Mouse (Mus musculus): Measurements from ENCODE around the gene Dis3l. TPM values are rescaled to one million over a fixed set of nuclear protein-coding genes. Genes with fewer than 3 reads are reported as not detected.

Dis3l gene
- total RNA-seq (2021), result 10 to 100 TPM; 17.3 to 17.4 TPM
- long read RNA-seq, experiment 1, transcript Dis3l-208 (17 exons, 3,575 nt), result major isoform, 21 of 23 reads
- long read RNA-seq, experiment 1, partial matches to known transcripts, result 1 of 23 reads
- long read RNA-seq, experiment 1, other reads (novel, unspliced or antisense), result 1 of 23 reads
- long read RNA-seq, experiment 2, transcript Dis3l-208 (17 exons, 3,575 nt), result major isoform, 14 of 16 reads
- long read RNA-seq, experiment 2, partial matches to known transcripts, result 1 of 16 reads
- long read RNA-seq, experiment 2, other reads (novel, unspliced or antisense), result 1 of 16 reads

DNA sequence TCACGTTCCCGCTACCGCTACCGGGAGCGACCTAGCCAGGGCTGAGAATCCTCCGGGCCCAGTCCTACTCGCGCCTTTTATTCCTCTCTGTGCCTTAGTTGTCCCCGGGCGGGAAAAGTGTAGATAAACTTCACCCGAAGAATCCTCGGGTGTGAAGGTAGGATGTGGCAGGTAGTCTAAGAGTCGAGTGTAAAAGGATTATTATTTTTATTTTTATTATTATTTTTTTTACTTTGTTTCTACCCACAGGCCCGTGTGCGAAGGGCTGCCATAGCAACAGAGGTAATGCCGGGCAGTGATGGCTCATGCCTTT lies at the start of gene Dis3l:
Gene Dis3l (minus strand): TSS at position 35 of the 313 bp plus-strand sequence.
- DNase-seq, result no peak

DNA sequence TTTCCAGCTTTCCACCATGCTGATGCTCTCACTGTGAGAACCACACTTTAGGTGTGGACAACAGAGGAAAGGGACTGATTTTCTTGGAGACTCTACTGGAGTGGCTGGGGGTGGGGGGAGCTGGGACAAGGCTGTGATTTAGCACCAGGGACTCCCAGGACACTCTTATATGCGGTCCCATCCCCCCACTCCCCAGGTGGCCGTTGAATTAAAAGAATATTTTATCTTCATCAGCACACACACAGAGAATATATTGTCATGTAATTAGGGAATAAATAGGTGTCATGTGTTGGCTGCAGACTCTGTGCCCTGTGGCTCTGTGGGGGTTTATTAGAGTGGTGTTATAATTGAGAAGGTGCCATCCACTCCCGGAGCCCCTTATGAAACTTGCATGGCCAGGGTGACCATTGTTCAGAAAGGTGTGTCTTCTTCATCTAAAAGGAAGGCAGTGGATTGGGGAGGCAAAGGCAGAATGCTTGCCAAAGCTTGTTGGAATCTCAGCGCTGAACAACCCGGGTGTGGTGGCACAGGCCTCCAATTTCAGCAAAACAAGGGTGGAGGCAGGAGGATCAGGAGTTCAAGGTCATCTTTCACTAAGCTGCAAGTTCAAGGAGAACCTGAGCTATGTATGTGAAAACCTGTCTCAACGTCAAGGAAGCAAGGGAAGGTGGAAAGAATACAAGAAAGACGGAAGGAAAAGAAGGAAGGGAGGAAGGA lies 48.6 kb upstream of the Dis3l start:
- DNase-seq, result no peak

DNA sequence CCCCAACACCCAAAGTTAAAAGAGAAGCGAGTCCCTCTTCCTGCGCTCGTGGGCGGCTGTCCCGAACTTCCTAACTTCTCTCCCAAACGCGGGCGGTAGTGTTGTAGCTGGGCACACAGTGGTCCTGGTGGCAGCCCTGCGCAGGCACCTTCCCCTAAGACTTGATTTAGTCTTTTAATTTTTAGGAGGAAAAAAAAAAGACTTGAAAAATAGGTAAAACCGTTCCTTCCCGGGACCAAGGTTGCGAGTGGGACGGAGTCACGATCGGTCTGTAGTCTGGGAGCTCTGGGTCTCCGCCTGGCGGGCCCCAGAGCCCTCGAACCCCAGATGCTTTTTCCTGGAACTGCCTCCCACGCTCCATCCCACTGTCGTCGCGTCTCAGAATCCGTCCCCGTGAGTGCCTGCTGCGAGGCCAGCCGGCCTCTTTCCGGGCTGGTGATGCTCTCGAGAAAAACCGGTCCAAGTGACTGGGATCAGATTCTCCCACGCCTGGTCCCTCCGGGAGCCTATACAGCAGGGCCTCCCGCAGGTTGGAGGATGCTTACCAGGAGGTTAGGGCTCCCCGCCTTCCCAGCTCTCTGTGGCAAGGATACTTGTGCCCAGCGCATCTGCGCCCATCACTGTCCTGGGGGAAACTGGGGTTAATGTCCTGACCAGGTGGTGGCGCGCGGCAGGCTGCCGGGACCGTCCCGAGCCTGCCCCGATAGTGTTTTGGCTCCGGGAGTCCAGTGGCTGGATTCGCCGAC lies 45.6 kb upstream of the Dis3l start:
- DNase-seq, result no peak

DNA sequence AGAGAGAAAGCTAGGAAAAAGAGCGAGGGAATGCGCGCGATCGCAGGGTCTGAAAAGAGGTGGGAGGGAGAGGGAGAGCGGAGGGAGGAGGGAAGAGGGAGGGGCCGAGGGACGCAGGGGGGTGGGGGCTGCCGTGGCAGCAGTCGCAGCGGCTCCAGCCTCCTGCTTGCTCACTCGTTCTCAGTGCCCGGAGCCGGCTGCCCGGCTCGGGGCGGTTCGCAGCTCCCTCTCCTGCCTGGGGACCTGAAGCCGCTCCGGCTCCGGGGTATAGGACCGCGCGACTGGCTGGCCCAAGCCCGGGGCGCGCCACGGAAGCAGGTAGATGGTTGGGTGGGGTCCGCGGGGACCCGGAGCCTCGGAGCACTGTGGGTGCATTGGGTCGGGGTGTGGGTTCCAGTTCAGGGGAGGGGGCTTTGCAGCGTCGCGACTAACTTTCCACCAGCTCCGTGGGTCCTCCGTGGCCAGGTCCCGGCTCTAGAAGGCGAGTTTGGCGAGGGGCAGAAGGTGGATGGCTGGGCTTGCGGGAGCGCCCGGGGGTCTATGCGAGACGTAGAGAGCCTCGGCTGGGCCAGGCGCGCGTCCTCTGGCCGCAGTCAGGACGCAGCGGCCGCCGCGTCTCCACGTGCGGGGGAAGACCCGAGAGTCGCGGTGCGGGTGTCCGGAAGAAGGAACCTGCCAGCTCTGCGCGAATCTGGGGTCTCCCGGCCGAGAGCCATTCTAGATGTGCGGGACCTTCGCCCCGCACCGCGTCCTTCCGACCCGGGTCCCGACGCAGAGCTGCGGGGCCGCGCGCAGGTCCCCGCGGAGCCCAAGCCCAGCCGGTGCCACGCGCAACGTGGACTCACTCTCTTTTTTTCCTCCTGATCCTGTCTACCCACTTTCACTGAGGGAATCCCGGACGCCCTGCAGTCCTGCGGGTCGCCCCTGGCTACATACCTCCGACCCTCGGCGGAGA lies 44.7 kb upstream of the Dis3l start, which contains the start of gene Megf11:
Gene Megf11 (plus strand): TSS at position 116 of the 955 bp plus-strand sequence.
- DNase-seq, result peak; percentile 53

DNA sequence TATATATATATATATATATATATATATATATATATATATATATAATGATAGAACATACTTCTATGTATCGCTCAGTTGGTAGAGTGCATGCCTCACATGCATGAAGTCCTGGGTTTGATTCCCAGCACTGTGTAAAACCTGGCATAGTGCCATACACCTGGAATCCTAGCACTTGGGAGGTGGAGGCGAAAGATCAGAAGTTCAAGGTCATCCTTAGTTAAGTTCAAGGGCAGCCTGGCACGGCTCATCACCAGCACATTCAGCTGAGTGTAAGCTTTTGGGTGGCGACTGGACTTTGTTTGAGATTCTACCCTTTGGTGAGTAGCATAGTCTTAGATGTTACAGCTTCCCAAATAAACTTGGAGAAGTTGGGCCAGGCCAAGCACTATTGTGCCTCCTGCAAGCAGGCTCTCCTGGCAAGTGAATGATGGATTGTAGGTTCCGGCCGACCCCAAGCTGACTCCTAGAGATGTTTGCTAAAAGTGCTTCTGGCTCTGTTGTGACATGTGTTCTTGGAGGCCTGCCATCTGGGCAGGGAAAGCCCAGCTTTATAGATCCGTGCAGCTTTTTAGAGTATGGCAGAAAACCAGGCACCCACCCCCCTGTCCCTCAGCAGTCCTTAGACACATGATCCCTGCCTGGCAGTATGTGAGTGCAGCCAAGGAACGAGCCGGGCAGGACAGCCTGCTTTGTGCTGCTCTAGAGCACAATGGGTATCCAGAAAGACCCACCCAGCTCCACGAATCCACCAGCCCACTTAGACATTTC lies 42.1 kb upstream of the Dis3l start:
- DNase-seq, result no peak

DNA sequence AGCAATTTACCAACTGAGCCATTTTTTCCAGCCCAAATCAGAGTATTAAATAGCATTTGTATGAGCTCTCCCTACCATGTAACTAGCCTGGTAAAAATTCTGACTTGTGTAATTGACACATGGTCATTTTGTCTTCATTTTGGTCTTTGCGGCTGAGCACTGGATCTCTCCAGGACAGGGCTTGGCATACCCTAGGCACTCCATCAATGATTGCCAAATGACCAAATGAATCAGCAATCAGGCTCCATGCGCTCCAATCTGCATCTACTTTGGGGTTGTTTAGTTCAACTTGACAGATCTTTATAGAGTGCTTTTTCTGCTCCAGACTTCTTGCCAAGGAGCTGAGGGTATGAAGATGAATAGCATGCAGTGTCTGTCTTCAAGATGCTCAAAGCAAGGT lies 35.3 kb upstream of the Dis3l start:
- DNase-seq, result no peak

DNA sequence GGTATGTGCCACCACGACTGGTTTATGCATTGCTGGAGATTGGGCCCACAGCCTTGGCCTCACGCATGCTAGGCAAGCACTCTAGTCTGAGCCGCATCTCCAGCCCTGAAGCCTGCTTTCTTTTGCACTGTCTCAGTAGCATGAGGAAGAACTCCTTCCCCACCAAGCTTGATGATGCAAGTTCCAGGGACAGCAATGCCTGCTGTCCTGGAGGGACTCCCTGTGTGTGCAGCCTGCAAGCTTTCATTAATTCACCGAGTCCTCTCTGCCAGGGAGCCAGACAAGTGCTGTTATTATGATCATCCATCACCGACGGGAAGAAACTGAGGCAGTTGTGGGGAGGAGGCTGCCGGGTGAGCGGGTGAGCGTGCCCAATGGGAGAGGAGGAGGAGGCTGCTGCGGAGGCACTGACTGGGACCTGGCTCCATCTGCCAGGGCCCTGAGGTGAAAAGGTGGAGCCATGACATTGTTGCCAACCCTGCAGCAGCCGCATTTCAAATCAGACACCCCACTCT lies 30.3 kb upstream of the Dis3l start:
- no peak for DNase-seq

DNA sequence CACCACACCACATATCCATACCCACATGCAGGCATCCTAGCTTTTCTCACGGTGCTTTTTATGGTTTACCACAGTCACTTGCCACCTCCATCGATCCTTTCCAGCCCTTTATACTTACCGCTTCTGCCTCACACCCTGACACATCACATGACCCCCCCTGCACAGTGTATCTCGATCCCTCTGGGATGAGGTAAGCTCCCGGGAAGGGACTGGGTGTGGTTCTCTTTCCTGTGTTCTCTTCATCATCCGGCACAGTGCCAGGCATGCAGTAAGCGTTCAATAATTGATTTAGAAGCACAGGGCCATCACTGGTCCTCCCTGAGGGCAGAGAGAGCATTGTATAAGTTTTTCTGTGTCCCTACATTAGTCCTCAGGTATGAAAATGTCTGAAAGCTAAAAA lies 28.8 kb upstream of the Dis3l start:
- no peak for DNase-seq

DNA sequence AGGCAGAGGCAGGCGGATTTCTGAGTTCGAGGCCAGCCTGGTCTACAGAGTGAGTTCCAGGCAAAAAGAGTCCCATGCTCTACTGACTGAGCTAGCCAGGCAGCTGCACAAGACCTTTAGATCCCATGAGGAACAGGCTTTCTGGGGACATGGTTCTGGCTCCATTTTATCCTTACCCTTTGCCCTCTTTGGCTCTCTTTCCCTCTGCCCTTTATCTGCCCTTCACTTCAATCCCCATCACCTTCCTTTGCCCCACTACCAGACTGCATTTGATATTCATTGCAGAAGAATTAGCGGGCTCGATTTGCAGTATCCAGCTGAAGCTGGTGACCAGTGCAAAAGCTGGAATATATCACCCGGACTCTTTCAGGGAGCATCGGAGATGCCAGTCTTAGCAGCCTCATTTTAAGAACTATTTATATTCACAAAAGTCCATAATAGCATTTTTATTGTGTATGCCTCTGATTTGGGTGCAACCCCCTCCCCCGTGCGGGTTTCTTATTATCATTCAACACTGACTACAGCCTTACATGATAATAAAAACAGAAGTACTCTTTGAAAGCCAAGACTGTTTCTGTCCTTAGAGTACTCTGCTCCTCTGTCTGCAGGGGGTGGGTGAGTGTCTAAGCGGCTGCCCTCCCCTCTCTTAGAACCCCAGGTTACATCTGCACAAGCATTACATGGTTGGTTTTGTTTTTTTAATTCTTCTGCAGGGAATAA lies 20.3 kb upstream of the Dis3l start:
- no peak for DNase-seq

DNA sequence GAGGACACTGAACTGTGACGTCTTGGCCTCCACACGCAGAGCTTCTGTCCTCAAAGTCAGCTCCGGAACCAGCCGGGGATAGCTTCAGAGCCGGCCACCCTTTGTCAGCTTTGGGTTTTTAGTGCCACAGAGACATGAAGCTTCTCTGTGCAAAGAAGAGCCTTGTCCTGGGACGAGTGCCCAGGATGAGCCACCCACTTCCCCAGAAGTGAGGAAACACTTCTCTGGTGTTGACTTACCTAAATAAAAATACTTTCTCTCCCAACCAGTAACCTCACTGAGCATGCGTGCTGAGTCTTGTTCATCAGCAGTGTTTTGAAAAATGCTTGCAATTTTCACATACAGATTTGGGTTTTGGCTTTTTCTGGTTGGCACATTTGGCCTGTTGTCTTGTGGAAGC lies 14.5 kb upstream of the Dis3l start:
- no peak for DNase-seq

DNA sequence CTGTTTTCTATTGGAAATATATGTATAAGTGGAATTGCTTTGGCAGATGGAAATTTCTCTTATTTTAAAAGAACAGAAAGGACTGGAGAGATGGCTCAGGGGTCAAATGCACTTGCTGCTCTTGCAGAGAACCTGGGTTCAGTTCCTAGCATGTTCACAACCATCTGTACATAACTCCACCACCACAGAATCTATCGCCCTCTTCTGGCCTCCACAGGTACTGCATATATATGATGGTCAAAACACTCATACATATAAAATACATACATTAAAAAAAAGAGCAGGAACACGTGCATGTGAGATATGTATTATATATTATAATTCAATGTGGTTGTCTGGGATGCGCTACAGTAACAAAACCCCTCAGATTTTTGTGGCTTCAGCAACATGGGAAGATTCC lies 10.1 kb upstream of the Dis3l start:
- DNase-seq, result no peak

DNA sequence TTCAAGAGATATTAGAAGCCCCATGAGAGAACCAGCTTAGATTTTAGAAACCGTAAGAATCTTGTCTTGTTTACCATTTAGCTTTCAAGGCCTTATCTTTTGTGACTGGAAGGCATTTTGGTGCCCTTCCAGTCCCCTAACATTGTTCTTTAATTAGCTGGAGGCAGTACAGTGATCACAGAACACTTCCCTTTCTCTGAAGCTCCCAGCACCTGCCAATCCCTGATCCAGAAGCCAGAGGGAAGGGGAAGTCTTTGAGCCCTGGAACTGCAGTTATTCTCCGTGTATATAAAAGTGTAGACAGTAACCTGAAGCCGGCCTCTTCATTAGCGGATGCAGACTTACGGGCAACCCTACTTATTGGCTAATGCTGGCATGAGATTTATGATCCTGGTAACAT lies 8.4 kb upstream of the Dis3l start:
- no peak for DNase-seq

DNA sequence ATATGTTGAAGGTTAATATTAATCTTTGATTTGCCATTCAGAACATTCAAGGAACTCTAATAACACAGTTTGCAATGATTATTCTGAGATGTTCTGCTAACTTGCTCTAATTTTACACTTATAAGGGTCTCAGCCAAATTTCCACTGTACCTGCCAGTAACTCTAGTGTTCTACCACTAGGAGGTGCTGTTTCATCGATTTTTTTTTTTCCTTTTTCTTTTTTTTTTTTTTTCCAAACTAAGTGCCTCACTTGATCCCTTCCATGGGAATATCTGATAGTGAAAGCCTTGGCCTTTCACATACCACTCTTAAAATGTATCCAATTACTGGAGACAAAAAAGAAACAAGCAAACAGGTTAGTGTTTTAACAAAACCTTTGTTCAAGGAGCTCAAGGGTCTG lies 6.3 kb upstream of the Dis3l start:
- no peak for DNase-seq

DNA sequence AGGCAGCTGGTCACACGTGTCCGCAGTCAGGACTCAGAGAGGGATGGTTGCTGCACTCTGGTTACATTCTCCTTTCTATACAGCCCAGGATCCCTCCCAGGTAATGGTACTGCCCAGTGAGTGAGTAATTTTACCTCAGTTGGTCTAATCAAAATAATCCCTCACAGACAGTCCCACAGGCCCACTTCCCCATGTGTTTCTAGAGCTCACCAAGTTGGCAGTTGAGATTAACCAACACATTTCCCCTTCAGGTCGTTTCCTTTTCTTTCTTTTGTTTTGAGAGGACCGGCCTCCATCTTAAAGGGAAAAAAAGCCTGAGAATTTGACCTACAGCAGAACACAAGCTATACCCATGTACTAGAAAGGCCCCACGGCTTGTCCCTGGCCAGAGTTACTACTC lies 4.8 kb upstream of the Dis3l start:
- no peak for DNase-seq

DNA sequence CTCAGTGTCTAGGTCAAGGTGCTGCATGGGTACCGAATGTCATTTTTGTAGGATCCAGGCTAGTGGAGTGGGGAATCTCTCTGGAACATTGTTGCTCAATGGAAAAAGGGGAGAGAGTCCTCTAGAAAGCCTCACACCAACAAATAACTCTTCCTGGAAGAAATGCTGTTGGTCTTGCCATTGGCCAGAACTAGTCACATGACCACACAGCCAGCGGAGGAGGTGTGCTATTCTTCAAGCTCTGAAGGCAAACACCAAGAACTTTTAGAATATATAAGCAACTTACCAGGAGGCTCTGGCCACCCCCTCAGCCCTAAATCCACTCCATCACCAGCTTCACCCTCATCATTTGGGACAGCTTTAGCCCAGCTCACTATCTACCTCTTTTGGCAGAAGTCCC lies 2.6 kb upstream of the Dis3l start:
- no peak for DNase-seq

DNA sequence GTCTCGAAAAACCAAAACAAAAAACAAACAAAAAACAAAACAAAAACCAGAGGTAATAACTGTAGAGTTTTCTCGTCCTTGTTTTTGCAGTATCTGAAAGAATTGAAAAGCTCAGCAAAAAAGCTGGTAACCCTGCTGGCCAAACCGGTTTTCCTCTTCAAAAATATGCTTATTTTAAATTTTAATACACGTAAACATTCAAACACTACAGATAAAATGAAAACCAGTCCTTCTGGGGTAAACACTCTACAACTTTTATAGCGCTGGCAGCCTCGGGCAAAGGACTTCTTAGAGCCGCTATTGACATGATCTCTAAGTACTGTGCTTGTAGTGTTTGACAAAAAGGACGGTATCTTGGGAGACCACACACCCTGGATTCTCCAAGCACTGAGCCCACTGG lies 583 bp upstream of the Dis3l start:
- no peak for DNase-seq

DNA sequence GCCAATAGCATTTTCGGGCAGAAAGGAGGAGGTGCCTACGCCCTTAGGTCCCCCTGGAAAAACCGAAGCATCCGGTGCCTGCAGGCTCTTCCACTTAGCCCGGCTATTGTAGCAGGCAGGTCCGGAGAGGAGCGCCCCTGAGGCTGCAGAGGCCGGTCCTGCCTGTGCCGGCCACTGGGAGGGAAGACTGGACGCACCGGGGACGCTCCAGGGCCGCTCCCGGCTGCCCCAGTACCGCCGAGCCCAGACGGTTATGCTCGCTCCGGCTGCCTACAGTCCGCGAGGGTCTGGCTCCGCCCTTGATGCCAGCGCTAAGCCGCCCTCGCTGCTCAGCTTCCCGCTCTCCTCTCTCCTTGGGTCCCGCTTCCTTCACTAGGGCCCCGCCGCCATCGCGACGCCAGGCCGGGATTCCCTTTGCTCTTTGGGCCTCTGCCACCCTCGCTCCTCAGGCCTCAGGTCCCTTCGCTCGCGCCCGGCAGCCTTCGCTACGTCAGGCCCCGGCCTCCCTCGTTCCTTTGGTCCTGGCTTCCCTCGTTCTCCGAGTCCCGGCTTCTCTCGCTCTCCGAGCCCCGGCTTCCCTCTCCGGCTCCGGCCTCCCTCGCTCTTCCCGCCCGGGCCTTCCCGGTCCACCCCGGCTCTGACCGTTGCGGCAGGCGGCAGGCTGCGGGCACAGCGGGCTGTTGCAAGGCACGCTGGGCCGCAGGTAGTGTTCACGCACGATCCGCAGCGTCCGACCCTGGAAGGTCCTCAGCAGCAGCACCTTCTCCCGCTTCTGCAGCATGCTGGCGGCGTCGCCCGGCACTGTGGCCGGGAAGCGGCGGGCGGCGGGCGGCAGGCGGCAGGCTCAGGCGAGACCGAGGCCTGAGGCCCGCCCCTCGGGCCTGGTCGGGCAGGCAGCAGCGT lies 486 bp downstream of the Dis3l start:
- peak; percentile 85 for DNase-seq

DNA sequence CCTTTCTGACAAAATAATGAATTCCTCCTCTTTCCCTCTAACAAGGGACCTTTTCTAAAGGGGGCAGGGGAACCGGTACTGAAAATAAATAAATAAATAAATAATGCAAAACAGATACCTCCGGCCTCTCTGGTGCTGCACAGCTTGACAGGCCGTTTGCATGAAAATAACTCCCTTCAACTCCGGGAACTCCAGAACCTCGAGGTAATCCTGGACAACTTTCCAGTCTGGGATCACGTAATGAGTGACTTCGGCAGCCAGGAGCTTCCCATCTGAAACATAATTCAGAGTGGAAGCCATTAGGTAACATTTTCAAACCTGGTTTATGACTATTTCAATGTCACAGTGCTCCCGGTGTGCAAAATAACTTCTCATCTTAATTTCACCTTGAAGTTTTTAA lies 1.7 kb downstream of the Dis3l start:
- no peak for DNase-seq

DNA sequence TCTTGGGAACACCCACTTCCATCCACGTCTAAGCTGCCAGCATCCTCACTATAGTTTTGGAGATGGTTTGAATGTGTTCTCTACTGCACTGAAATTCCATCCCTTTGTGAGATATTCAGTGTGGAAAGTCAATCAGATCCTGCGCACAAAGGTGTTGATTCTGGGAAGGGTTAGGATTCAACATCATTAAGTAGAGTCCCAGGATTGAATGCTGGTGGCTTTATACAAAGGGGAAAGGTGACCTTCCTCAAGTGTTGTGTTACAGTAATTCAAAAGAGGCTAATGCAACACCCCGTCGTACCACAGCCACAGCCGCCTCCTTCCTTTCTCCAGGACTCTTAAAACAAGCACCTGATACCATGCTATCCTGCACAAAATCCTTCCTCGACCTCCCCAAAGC lies 5.3 kb downstream of the Dis3l start:
- DNase-seq, result no peak

DNA sequence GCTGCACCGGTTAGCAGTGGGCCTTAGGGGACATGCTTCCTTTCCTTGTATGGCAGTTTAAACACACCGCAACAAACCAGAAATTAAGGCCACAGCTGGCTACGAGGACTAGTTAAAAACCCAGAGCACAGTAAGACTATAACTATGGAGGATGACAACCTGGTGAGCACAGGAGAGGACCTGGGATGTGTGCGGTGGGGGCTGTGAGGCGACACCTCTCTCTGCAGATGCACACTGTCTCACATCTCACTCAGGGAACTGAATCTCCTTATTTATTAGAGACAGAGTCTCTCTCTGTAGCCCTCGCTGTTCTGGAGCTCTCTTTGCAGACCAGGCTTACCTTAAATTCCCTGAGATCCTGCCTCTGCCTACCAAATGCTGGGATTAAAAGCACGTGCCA lies 17.1 kb downstream of the Dis3l start:
- no peak for DNase-seq
